Mouse (Mus musculus) stomach, postnatal 0 days (tissue): ENCODE results near the gene Naaa.

ENCODE experiments used
- CTCF ChIP-seq: IDR thresholded peaks from 2 replicates; pipeline ENCODE4 v1.5.1; 2016; ENCODE audit warnings: antibody characterized with exemption, low read depth, mild to moderate bottlenecking, moderate library complexity
- EP300 ChIP-seq: optimal IDR thresholded peaks from 2 replicates; pipeline ENCODE3; 2016; ENCODE audit warnings: antibody characterized with exemption

DNA sequence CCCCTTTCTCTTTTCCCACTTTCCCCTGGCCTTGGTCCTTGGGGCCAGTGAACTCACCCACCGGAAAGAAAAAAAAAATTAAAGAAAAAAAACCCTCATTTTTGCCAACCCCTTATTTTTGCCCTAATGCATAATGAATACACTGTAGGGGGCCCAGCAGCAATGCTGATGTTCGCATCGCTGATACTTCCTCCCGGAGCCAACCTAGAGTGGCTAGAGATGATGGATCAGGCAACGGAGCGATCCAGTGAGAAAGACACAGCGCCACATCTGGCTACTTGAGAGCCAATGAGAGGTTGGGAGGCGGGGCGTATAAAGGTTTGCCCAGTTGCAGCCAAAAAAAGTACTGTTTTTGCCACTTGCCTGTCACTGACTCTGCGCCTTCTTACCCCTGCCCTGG is 49.2 kb downstream of the Naaa start:
- TF ChIP-seq CTCF (no peak), EP300 (no peak)
